Mouse (Mus musculus): Measurements from ENCODE around the gene Asdurf. TPM values are rescaled to one million over a fixed set of nuclear protein-coding genes. Genes with fewer than 3 reads are reported as not detected.
A peak's percentile ranks its signal among the peaks of the same experiment; 100 is the strongest.
"Not testable (repeated sequence)": the region's sequence is repeated elsewhere in the genome, so short reads cannot be mapped to it uniquely, and the experiment has no call there.

Gene Asdurf
- not detected in 2 replicates for polyA plus RNA-seq (2012; rRNA removed)

GRCm38 (mm10) chr1:53352327-53353261 is at the start of gene Asdurf, which contains the start of the genes Gm28551 and Asnsd1:
Asdurf (minus strand) TSS chr1:53352619.
Gm28551 (minus strand) TSS chr1:53352667.
Asnsd1 (minus strand) TSS chr1:53352752.
- DNase-seq (ENCODE audit: low read depth): peak; percentile 45

DNA sequence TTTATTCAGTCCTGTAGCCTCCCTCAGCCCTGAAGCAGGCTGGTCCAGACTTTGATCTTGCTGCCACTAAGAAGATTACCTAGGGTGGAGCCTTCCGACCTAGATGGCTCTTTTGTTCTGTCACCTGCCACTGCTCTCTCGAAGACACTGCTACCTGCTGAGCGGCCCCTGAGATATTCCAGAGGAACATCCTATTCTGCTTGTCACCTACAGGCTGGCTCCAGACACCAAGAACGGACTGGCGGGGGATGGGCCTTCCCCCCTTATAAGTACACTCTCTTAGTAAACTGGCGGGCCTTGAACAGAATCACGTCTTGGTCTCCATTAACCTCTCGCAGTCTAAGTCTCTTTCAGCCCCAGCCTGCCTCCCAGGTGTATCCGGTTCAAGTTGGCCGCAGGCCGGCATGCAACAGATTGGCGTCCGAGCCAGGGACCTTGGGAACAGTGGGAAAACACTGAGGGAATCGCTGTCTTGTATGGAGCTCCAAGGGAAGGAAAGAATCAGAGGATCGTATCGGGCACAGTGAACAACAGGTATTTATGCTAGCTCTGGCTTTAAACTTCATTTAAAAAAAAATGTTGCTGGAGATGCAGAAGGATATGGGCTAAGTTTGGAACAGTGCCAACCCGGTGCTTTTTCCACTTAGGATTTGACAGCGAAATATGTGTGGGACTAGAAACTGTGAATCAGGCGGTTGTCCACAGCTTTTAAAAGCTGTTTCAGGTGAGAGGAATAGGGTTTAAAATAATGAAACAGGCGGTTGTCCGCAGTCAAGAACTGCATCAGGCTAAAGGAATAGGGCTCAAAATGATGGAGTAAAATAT is 41.7 kb upstream of the Asdurf start:
- not testable (repeated sequence) for DNase-seq (ENCODE audit: low read depth)

- no peak for DNase-seq (ENCODE audit: low read depth)
Measured at GRCm38 (mm10) chr1:53388762-53389161, 36.3 kb upstream of the Asdurf start.

DNA sequence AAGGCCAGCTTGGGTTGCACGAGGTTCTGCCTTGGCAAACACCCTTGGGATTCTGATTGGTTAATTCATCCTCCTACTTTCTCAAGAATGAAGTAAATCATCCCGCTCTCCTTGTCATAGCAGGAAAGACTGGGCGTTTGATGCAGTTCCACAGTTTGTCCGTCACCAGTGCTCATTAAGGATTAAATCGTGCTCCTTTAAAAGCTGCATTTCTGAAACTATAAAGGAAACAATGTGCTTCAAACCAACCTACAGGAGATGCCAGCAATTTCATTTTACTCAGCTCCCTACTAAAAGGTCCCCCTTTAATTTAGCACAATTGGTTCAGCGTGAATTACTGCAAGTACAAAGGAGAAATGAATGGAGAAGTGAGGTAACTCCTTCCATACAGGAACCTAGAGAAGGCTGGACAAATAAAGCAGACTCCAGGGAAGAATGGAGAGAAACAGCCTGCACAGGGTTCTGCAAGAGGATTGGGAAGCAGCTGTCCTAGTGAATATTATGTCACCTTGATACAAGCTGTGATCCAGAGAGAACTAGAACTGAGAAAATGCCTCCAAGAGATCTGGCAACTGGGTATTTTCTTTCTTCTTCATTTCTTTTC is 31.8 kb upstream of the Asdurf start:
- no peak for DNase-seq (ENCODE audit: low read depth)

DNA sequence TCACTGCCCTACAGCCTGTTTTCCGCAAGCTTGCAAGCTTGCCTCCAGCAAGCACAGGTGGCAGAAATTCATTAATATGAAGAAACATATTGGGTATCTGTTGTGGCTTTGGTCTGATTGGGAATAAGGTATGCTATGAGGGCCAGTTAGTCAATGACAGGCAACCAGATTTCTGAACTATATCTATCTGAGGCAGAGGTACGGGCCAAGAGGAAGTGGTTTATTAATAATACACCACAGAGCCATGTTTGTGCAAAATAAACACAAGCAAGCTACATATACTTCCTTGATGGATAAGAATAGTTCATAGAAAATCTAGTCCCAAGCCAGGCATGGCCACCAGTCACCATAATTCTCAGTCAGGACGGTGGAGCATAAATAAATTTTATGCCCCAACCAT is 25.3 kb upstream of the Asdurf start:
- no peak for DNase-seq (ENCODE audit: low read depth)

- not testable (repeated sequence) for DNase-seq (ENCODE audit: low read depth)
Measured at GRCm38 (mm10) chr1:53375965-53376364, 23.5 kb upstream of the Asdurf start.

DNA sequence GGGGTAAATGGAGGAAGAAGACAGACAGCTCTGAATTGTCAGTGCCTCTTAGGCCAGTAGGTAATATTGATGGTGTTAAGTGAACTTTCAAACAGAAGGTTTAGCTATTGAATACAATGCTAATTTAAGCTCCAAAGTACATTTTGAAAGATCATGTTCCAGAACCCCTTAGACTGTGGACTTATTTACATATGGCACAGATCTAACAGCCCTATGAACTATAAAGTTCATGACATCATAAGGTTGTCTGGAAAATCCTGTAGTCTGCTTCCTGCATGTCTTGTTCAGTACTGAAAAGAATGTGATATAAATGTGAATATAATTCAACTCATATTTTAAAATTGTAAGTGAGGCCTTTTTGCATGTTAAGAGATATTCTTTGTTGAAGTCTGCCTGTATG is 6.6 kb upstream of the Asdurf start:
- no peak for DNase-seq (ENCODE audit: low read depth)

- DNase-seq (ENCODE audit: low read depth): no peak
Measured at GRCm38 (mm10) chr1:53341071-53341470, 11.3 kb downstream of the Asdurf start.

DNA sequence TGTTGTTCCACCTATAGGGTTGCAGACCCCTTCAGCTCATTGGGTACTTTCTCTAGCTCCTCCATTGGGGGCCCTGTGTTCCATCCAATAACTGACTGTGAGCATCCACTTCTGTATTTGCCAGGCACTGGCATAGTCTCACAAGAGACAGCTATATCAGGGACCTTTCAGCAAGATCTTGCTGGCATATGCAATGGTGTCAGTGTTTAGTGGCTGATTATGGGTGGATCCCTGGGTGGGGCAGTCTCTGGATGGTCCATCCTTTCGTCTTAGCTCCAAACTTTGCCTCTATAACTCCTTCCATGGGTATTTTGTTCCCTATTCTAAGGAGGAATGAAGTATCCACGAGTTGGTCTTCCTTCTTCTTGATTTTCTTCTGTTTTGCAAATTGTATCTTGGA is 15.0 kb downstream of the Asdurf start:
- not testable (repeated sequence) for DNase-seq (ENCODE audit: low read depth)

DNA sequence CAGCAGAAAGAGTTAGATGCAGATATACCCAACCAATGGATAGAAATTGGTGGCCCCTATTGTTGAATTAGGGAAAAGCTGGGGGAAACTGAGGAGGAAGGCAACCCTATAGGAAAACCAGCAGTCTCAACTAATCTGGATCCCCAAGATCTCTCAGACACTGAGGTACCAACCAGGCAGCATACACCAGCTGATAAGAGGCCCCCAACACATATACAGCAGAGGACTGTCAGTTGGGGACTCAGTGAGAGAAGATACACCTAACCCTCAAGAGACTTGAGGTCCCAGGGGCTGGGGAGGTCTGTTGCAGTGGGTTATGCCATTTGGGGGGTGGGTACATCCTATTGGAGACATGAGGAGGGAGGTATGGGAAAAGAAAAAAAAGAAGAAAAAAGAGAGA is 17.0 kb downstream of the Asdurf start:
- DNase-seq (ENCODE audit: low read depth): no peak

GRCm38 (mm10) chr1:53333527-53333926 is 18.9 kb downstream of the Asdurf start:
- DNase-seq (ENCODE audit: low read depth): not testable (repeated sequence)

DNA sequence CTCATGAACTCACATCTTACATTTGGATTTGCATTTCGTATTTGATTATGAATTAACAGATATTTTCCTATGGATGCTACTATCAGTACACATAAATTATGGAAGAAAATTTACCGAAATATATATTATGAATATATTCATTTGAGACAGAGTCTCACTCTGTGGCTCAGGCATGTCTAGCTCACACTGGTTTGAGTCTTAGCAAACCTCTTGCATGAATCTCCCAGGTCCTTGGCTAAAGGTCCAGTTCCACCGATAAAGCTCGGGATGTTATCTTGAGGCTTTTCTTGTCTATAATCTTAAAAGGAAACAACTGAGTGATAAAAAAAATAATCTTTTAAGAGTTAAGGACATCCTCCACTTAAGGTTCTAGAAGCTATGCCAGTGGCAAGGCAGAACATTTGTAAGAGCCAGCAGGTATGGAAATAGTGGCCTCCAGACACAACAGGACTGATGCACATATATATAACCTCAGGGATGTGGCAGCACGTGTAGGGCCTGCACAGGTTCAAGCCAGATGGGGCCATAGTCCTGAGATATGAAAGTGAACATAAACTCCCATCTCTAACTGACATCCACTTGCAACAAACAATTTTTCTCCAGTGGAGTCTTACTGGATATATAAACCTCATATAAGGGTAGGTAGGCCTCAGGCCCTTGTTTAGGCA is 27.5 kb downstream of the Asdurf start:
- DNase-seq (ENCODE audit: low read depth): no peak

GRCm38 (mm10) chr1:53324277-53324676 is 28.1 kb downstream of the Asdurf start:
- no peak for DNase-seq (ENCODE audit: low read depth)

DNA sequence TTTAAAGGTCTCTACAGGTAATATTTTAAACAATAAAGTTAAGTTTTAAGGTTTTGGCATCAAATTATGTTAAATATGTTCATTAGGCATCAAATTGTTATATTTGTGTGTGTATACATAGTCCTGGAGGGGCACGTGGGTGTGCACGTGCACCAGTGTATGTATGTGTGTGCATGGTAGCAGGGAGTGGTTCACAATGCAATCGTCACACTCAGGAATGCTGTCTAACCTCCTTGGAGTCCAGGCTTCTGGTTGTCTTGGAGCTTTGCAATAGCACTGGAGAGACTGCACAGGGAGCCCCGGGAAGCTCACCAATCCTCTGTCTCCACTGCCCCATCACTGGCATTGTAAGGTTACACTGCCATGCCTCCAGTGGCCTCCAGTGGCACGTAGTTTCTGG is 29.2 kb downstream of the Asdurf start:
- no peak for DNase-seq (ENCODE audit: low read depth)

- DNase-seq (ENCODE audit: low read depth): no peak
Measured at GRCm38 (mm10) chr1:53321662-53322344, 30.6 kb downstream of the Asdurf start.

DNA sequence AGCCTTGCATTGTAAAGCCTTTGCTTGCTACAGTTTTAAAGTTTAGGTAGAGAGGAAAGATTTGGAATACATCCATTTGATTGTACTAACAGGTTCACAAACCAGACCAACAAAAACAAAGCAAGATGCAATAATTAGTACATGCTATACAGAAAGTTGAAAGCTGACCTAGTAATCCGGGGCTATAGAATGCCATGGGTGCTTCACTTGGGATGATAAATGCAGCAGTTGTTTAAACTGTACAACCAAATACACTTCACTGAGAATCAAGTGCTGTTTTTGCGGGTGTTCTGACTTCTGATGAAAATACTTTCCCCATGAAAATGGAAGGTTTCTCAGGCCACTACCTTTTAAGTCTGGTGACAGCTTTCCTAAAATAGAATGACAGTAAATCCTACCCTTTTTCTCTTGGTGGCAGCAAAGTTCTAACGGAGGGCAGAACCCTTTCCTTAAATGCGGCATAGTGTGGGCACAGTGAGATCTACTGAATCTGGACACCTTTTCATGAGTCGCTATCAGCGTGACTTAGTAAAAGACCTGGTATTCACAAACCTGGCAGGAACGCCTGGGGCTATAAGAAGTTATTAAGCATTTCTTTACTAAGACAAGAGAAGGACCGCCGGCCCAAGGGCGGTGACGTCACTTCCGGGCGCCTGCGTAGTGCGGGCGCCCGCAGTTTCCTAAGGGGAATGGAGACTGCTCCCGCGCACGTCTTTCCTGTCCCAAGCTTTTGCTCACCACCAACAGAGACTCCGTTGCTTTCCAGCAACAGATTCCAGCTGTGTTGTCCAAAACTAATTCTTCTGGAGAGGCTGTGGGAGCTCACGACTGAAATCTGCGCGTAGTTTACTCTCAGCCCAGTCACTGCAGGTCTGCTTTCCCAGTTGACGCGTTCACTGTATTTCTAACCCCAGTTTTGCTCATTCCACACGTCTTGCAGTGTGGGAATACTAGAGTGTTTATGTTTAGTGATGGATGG is 39.1 kb downstream of the Asdurf start, which contains the start of gene Osgepl1:
TSS of gene Osgepl1 (plus strand) at position 636 of the 979 bp plus-strand sequence.
- peak; percentile 36 for DNase-seq (ENCODE audit: low read depth)

DNA sequence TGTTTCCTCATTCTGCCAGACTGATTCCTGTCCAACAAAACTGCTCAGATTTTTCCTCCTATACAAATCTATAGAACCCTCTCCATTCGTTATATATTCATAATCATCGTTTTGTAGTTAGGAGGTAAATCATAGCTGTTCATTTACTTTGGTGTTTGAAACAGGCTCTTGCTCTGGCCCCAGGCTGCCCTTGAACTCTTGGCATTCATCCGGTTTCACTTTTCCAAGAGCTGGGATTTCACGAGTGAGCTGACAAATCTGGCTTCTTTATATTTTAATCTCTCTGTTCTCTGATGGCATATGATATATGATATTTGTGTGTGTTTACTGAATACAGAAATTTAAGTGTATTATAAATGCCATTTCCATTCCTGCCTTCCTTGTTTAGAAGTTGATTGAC is 51.9 kb downstream of the Asdurf start:
- no peak for DNase-seq (ENCODE audit: low read depth)

All from gonadal fat pad, adult 2 months (tissue).